Mouse (Mus musculus) right cerebral cortex, postnatal 10 days (tissue): ENCODE data around the gene Naa35.

Experiments used
- DNase-seq, 2 experiments: peaks; one replicate each; pipeline ENCODE4 v3.0.0; 2021; ENCODE audit warnings: low spot score in 2 of 2

Gene Naa35

GRCm38 (mm10) chr13:59671521-59671920 is 86.5 kb downstream of the Naa35 start:
- DNase-seq = no peak

DNA sequence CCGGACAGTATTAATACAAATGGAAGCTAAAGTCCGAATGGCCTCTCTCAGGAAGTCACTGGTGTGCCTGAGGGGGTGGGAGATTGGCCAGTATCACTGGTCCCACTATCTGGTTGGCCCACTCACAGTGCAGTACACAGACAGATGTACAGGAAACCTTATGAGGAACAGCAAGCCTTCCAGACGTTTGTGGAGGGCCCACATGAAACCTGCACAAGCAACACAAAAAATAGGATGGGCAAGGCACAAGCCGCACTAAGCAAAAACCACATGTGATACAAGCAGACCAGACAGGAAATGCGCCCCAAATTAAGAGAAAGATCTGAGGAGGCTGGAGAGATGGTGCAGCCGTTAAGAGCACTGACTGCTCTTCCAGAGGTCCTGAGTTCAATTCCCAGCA is 87.2 kb downstream of the Naa35 start:
- DNase-seq = peak in 1 of 2 experiments; percentile 45

DNA sequence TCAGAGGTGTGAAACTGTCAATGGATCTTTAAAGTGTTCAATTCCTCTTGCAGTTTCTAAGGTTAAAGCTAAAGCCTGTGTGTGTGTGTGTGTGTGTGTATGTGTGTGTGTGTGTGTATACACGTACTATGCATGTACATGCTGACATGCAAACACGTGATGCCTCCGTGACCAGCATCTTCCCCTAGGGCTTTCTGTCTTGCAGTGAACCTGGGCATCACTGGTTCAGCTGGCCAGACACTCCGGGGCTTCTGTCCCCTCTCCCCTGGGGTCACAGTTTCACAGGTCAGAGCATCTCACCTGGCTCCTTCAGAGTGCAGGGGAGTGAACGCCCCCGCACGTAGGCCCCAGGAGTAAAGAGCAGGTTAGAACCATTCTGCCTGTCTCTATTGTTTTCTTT is 88.5 kb downstream of the Naa35 start:
- no peak for DNase-seq

- no peak for DNase-seq
Measured at GRCm38 (mm10) chr13:59674215-59674614, 89.2 kb downstream of the Naa35 start.

DNA sequence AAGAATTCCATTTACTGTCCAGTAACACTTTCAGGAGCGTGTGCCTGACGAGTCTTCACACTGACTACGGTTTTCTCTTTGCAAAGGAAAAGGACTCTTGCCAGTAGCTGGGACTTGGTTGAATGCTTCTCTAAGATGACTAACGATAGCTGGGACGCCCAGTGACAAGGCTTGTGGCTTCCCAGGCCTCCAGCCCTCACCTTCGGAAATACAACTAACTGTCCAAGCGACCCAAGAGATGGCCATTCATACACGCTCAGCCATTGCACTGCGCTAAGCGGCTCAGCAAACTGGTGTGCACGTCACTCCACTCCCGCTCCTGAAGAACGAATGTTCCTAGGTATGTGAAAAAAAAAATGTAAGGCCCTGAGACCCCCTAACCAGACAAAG is 89.7 kb downstream of the Naa35 start:
- DNase-seq = no peak

DNA sequence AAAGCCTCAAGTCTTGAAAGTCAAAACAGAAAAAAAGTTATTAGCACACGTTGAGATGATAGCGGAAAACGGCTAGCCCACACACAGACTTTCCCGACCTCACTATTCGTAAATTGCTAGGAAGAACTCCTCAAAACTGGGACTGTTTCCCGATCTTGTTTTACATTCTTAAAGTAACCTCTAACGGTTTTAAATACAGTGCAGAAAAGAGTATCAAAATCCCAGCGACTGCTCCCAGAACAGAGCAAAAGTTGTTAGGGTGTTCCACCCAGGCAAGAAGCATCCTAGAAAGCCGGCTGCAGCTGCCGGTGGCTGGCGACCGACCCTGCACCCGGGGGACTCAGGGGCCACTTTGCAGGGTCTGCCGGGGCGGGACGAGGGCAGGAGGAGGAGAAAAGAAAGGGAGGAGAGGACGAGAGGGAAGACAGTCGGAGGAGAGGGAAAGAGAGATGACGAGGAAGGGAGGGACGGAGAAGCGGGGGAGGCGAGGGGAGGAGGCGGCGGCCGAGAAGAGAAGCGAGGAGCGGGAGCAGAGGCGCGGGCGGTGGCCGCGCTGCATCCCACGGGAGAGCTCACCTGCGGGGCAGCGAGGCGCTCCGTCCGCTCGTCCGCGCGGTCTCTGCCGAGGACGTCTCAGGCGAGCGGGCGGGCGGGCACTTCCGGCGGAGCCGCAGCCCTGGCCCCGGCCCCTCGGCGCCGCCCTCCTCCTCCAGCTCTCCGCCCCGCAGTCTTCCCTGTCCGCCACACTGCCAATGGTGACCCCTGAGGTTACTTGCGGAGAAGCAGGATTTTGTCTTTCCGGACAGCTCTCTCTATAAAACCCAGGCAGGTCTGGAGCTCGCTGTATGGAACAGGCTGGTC is 90.3 kb downstream of the Naa35 start, which contains the start of gene Golm1:
Gene Golm1 (minus strand): TSS at position 661 of the 861 bp plus-strand sequence.
- peak; percentile 53 to 55 for DNase-seq

DNA sequence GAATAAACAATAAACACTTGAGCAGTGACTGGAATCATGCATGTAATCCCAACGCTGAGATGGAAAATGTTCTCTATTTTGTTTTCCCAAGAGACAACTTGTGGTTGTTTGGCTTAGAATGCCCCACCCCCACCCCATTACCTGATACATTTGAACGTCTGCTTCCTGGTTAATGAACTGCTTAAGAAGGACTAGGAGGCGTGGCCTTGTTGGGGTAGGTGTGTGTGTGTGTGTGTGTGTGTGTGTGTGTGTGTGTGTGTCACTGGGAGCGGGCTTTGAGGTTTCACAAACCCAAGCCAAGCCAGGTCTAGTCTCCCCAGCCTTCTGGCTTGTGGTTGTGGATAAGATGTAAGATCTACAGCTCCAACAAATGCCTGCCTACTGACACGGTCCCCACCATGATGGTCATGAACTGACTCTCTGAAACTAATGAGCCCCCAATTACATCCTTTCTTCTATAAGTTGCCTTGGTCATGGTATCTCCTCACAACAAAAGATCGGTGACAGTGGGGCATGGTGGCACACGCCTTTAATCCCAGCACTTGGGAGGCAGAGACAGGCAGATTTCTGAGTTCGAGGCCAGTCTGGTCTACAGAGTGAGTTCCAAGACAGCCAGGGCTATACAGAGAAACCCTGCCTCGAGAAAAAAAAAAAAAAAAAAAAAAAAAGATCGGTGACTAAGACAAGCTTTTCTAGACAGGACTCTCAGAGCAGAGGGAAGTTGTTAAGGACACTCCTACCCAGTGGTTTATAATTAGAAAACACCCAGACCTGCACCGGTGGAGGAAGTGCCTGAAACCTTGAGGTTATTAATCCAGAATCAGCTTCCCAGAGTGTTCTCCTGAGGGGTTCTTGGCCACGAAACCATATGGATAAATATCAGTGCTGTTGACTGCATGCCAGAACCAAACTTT is 91.5 kb downstream of the Naa35 start:
- DNase-seq = no peak

GRCm38 (mm10) chr13:59679306-59679705 is 94.2 kb downstream of the Naa35 start:
- DNase-seq = no peak

GRCm38 (mm10) chr13:59679908-59680307 is 94.8 kb downstream of the Naa35 start:
- no peak for DNase-seq

GRCm38 (mm10) chr13:59682629-59683028 is 97.6 kb downstream of the Naa35 start:
- no peak for DNase-seq

DNA sequence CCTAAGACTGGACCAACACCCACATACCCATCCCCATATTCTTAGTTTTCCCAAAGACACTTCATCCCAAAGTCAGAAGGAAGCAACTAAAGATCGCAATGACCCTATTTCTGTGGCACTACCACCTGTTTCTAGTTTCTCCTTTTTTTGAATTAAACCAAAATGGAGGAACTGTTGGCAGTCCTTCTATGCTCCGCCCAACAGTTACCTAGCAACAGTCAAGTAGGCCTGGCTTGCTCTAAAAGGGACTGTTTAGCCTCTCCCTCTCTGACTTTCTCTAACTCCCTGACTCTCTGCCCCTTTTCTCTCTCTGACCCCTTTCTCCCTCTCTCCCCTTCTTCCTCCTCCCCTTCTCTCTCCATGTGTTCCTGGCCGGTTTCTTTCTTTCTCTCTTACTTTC is 100.2 kb downstream of the Naa35 start:
- no peak for DNase-seq
